Mouse (Mus musculus) megakaryocyte-erythroid progenitor cell, adult 5-6 weeks (primary cell): Measurements from ENCODE around the gene Inpp4b. TPM values are rescaled to one million over a fixed set of nuclear protein-coding genes. Genes with fewer than 3 reads are reported as not detected.

ENCODE experiments used
- ATAC-seq: replicated peaks from 2 replicates; pipeline ENCODE4 v1.8.0; 2016; ENCODE audit warnings: mild to moderate bottlenecking, inconsistent platforms; ENCODE audit not compliant: severe bottlenecking, poor library complexity, low FRiP score, low TSS enrichment
- total RNA-seq, 2 experiments: library from RNA; stranded (forward) in 1 of 2; stranded (reverse) in 1 of 2; fragments of 200-1000, 215-1000 nt in 1 of 2; fragments of >200 nt in 1 of 2; fragmentation: Nextera tagmentation in 1 of 2; gene quantifications; 2 replicates each; pipeline ENCODE4 v1.2.3; 2014 to 2017

Inpp4b gene
- total RNA-seq (2014; fragmentation: Nextera tagmentation) (1.1 and 1.2 TPM in 2 replicates), total RNA-seq (2017) (2.7 and 4.3 TPM in 2 replicates)

DNA sequence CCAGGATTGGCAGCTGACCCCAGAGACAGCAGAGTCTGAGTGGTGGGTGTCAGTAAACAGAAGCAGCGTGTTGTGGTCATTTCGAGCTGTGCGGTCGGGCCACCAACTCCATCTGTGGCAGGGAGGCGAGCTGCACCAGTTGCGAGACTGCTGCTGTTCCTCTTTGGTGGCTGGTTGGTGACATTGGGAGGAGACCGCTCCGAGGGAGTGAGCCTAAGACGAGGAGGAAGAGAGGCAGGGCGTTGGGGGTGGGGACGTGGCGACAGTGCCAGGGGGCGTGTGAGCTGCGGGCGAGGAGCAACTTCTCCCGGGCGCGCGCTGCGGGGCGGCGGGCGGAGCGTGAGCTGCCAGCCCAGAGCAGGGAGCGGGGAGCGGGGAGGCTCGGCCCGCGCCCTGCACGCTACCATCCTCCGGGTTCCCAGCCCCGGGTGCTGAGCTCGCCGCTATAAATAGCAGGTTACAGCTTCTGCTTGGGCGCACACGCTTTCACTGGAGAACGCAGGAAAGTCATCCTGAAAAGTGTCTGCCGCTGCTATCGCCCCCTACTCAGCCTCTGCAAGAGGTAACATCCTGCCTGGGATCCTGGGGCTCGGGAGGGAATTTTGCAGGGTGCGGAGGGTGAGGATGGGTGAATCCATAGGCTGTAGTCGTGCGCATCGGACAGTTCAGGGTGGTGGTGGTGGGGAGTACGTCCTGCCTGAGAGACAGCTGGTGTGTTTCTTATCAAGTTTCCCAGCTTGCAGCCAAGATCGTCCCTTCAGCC lies at the start of gene Inpp4b:
Gene Inpp4b, plus strand, starts transcription at position 321 of the 763 bp plus-strand sequence.
- ATAC-seq, result peak; percentile 86

DNA sequence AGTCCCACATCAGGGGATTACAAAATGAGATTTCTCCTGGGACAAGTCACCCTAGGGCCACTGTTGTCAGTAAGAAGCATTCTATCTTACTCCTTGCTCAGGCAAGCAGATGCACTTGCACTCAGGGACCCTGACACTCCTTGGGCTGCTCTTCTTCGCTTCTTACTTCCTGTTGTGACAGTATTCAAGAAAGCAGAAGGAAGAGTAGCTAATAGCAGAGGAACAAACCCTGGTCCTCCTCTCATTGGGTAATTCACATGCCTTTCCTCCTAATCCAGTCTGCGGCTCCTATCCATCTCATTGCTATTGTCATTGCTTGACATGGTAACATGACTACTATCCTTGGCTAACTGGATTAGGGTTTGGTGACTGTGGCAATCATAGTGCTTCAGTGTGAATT lies 7.1 kb upstream of the Inpp4b start:
- no peak for ATAC-seq

DNA sequence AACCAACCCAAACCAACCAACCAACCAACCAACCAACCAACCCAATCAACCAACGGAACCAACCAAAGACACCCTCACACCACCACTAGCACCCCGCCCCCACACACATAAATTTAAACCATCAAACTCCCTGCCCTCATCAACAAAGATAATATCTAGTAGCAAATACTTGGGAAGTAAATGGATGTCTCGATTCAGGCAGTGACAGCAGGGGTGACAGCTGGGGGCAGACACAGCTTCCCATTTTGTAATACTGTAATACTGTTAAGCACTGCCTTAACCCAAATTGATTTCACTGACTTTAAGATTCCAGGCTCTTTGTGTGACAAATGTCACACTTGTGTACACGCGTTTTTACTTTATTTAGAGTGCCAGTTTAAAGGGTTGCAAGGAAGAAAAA lies 1.2 kb upstream of the Inpp4b start:
- ATAC-seq, result no peak

DNA sequence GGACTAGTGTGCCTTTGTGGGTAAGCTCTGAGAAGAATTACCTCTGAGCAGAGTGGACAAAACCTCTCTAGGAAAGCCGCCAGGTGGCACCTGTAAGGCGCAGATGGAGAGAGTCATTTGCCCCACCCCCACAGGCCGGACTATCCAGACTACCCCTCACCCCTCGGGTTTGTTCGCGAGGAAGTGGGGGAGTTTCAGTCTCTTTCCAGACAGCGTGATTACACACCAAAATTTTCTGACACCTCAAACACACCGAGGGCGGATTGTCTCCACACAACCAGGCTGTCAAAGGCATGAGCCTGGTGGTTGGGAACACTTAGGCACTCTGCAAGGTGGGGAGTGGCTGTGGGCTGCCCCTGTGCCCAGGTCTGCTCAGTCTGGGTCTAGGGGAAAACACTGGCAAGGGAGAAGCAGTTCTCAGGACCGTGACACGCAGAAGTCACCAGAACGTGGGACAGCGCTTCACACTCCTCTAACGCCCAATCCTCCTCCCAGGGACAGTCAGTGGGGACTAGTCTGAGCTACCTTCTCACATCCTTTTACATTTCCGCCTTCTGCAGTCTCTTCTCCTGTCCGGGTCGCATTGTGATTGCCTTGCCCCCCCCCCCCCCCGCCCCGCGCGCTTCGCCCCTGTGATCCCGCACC lies 643 bp upstream of the Inpp4b start:
- ATAC-seq, result peak; percentile 43

DNA sequence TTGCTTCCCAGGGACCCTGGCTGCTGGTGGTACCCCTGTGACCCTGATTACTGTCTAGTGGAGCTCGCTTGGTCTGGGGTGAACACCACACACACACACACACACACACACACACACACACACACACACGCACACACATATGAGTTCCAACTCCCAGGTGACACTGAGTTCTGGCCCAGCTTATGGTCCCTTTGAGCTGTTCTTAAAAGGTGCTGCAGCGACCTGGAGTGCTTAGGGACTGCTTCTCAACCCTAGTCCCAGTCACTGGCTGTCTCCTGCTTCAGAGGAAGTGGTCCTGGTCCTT lies 595 bp downstream of the Inpp4b start:
- ATAC-seq, result no peak

DNA sequence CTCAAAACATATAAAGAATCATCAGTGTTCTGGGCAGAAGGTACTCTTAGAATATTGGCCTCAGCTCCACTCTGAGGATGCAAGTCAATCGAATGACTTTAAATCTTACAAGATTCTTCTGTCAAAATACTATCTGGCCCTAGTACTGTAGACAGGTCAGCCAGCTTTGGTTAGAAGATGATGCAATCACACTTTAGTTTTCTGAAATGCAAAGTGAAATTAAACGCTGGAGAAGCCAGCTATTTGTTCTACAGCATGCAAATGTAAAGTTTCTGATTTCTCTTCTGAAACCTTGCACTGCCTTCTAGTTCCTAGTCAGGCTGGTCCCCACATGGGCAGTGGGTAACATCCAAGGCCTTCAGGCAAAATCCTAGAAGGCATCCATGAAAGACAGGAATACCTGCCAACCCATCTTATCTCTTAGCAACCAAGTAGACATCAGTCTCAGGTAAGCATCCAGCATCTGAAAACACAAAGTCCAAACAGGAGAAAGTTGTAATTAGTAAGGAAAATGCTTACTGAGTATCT lies 2.9 kb downstream of the Inpp4b start:
- no peak for ATAC-seq

DNA sequence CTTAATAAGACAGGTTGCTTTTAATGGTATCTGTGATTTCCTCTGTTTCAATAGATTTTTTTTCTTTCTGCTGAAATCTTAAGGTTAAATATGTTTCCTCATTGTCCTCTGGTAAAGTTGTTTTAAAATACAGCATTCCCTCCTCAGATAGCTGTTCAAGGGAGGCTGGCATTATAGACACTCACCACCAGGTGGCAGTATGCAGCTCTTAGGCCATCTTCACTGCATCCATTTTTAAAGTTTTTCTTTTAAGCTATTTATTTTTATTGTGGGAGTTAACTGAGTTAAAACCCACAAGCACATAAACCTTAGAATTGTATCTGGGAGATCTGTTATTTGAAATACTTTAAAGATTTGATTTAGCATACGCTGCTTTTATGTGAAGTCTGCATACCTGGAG lies 7.1 kb downstream of the Inpp4b start:
- no peak for ATAC-seq

DNA sequence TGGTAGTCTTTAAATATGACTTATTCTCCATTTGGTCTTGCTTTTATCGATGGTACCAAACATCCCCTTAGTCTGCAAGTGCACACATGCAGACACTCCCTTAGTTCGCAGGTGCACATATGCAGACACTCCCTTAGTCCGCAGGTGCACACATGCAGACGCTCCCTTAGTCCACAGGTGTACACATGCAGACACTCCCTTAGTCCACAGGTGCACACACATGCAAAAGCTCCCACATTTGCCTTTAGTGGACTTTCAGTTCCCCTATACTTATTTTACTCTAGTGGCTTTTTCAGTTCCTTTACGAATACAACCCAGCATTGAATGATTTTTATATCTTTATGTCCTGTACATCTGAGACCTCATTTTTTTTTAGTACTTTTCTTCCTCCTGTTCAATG lies 11.1 kb downstream of the Inpp4b start:
- no peak for ATAC-seq

DNA sequence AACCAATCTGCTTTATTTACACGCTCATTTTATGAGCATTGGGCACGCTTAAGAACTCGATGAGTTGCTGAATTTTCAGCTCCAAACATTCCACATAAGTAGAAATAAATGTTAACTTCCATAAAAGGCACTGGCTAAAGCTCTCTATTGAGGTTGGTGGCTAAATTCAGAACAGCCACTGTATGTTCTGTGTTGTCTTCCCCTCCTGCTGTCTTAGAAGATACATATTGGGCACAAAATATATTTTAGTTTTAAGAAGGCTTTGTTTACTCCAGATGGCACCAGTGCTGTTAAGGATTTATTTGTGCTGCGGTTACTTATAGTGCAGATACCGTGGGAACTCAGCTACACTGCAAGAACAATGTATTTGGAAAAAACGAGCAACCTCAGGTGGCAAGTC lies 15.8 kb downstream of the Inpp4b start:
- ATAC-seq, result no peak

DNA sequence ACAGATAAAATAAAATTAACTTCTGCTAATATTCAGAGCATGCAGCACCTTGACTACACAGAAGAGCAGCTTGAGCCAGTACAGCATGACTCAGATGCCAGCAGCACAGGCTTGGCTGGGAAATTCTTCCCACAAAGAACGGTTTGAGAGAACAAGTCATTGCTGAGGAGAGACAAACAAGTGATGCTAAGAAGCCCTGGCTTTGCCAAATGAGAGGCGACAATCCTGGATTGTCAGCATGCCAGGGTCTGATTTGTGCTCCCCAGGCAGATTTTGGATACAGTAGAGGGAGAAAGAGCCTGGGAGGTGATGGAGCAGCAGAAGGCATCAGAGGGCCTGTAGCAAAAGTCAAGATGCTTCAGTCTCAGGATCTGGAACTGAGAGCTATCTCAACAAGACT lies 18.2 kb downstream of the Inpp4b start:
- no peak for ATAC-seq

DNA sequence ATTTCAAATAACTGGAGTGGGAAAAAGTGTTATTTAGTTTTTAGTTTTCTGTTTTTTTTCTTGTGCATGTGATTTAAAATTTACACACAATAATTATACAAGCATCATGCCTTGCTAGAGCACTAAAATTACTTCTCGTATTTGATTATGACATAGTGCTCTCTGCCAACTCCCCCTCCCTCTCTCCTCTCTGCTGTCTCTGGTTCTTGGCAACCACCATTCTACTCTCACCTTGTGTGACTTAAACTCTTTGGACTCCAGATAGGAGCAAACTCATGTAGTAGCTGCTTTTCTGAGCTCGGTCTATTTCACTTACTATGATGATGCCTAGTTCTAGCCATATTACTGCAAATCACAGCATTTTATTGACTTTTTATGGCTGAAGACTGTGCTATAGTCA lies 18.8 kb downstream of the Inpp4b start:
- ATAC-seq, result no peak

DNA sequence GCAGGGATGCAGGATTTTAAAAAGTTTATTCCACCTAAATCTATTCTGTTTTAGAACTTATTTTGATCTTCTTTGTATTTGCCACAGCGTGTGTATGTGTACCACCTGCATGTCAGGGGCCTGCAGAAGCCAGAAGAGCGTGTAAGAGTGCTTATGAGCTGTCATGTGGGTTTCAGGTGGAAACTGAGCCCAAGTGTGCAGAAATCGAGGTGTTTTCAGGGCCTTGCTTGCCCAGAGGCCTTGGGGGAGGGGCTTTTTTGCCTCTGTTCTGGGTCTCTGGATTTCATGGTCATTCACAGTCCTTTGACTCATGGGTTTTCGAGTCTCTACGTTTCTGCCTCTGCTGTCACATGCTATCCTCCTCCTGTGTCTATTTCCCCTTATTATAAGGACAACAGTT lies 28.3 kb downstream of the Inpp4b start:
- ATAC-seq, result no peak

DNA sequence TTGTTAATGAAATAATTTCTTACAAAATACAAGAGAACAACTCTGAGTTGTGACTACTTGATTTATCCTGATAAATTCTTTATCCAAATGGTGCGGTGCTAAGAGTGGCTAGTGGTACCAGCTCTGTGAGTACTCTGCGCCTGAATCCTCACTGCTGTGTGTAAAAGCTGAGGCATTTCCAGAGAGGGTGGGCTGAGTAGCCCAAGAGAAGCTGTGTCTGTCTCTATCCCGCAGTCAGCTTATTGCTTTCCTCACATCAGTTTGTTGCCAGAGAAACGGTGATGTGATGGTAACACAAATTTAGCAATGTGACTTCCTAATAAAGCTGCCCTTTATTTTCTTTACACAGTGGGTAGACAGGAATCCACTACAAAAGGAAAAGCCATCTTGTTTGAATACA lies 29.5 kb downstream of the Inpp4b start:
- ATAC-seq, result no peak

DNA sequence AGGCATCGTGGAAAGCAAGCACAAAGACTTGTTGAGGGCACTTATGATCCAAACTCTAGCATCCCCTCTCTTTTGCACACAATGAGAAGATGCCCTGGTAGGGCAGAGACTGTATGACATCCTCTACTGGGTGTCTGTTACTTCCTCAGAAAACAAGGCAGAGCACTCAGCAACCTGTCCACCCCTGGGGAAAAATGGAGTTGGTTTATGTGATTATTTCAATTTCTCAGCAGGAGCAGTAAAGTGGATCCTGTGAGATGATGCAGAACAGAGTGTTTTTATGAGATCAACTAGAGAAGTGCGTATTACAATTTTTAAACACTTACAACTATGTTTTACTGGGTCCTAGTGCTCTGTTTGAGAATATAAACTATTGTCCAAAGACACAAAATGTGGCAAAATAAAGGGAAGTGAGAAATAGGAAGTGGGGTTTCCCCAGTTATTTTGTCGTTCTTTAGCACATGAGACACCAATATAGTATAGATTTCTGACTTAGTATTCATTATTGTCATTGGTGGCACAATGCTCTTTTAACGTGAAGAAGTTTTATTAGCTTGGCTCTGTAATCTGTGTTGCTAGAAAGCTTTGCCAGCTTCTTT lies 32.6 kb downstream of the Inpp4b start:
- no peak for ATAC-seq

DNA sequence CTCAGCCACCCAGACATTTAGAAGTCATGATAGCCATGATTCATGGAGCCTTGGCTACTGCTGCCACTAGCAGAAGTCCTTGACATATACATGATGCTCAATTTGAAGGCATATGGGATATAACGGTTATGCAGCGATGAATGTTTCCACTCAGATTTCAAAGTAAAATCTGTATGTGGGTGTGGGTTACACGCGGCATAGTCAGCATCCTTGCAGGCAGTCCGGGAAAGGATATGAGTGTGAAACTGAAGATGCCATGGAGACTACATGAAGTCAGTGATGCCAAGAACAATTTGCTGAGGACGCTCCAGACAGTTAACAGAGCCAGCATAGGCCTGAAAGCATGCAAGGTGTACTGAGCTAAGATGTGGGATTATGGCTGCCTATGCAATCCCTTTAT lies 46.6 kb downstream of the Inpp4b start:
- no peak for ATAC-seq

DNA sequence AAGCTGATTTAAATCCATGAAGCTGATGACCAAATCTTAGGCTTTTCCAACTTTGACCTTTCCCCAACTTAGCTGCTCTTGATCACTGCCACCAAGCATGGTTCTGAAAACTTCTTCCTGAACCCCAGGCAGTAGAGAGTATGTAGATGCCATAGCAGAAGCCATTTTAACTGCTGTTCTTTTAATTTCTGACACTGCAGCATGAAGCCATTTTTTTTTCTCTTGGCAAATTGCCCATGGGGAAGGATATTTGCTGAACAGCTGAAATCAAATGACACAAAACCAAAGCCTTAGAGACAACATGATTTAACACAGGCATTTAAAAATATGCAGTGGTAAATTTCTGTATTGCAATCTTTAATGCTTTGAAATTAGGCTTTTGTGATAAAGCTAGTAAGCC lies 56.7 kb downstream of the Inpp4b start:
- no peak for ATAC-seq

DNA sequence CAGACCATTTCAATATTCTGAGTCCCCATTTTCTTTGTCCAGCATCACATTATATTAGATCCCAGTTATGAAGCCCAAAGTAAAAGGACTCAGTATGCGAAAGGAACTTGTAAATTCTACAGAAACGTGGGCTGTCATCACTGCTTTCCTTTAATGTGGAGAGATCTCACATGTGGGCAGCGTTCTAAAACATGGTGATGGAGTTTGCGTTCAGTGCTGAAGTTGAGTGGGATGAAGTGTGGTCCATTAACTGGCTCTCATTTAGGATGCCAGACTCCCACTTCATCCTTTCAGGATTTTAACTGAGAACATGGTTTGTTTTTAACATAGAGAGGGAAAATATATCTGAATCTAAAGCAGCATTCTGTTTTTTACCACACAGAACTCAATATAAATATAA lies 57.1 kb downstream of the Inpp4b start:
- ATAC-seq, result no peak

DNA sequence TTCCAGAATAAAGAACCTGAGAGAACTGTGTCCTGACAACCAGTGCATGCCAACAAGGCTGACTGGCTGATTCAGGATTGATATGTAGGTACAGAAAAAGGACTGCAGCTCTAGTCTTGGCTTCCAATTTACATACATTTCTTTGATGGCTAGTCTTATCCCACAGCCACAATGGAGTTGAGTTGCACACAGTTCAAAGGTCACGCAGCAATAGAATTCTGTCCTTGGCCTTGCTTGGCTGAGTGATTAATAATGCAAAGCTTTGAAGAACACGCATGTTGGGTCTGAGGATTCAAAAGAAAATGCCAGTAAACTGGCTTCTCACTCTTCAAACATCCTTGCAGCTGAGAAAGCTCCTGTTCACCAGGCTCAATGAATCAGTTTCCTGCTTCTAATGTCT lies 70.4 kb downstream of the Inpp4b start:
- no peak for ATAC-seq

DNA sequence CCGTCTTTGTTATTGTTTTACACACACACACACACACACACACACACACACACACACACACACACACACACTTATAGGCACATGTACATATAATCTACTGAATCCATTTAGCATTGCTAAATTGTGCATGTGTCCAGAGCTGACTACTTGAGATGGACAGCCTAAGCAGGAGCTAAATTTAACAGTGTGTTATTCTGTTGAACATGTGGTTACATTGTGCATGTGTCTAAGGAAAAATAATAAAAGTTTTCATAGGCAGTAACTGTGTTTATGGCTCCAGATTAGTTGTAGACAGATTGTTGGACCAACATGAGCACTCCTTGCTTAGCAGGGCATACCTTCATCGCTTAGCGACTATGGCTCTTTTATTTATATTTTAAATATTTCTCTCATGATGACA lies 101.6 kb downstream of the Inpp4b start:
- no peak for ATAC-seq

DNA sequence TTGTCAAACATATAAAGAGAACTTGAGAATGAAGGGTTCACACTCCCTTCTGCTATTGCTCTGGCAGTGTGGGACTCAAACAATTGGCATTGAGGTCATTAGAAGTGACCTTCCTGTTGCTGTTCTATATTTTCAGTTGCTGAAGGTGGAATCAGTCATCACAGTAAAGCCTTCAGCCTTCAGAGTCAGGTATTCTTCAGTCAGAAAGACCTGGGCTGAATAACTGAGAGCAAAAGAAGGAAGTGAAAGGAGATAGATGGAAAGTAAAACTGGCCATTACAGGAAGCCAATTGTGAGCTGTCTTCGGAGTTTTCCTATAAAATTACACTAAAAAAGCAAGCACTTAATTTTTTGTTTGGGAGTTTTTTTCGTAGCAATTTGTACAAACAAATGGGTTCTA lies 107.4 kb downstream of the Inpp4b start:
- ATAC-seq, result no peak

DNA sequence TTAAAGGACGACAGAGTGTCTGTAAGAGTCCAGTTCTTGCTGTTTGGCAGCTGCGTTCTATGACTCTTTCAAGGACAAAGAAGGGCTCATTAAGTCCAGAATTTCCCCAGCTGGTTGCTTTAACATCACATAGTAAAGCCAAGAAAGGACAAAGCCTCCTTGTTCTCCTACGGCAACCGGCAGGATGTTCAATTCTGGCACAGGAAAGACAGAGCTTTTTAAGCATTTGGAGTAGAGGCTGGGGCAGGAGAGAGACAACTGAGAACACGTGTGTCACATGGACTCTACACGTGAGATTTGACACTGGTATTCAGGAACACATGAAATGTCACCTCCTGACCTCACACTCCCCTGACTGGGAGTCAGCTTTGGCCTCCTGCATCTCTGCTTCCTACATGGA lies 109.7 kb downstream of the Inpp4b start:
- no peak for ATAC-seq
